Mouse (Mus musculus) mammary gland, adult 2 months (tissue): Measurements from ENCODE around the gene Emc6. TPM values are rescaled to one million over a fixed set of nuclear protein-coding genes. Genes with fewer than 3 reads are reported as not detected.

Source experiments
- polyA plus RNA-seq: library from polyadenylated mRNA; depleted of rRNA; stranded (reverse); fragments of >200 nt; gene quantifications from 2 replicates; pipeline ENCODE4 v1.2.3, GENCODE M21; 2012; ENCODE audit warnings: low replicate concordance; rRNA removed

The Emc6 gene
- polyA plus RNA-seq: 72.3 and 114 TPM in 2 replicates

DNA sequence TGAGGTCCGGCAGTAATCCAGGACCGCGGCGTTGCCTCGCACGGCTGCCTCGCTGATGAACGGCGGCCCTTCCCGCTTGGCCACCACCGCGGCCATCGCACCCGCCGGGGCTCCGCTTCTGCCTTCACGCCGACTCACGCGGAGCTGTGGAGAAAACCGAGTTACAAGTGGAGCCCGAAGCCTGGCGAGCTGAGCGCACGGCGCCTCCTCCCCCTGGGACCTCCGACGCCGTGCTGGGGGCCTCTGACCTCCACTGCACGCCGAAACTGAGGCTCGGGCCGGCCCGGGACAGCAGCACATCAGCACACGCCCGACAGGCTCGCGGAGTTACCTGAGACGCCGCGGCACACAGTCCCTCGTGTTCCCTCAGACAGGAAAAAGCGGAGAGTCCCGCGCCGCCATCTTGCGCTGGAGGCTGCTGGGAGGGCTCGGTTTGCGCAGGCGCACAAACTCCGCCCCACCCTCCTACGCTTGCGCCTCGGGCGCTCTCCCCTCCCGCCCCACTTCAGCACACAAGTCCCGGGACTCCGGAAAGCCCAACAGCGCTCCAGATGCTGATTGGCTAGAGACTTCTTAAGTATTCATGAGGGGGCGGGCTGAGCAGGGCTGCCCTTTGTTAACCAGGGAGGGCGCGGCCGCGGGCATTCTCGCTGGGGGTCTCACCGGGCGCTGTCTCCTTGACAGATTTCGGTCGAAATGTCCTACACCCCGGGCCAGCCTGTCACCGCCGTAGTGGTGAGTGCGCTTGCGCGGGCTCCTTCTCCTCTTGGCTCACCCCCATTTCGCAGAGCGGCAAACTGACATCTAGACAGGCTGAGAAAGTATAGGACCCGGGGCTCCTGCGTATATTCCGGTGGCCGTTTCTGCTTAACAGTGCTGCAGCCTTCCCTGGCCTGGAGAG, at the start of gene Emc6, which contains the start of gene Tax1bp3:
Gene Emc6, minus strand, starts transcription at position 430 of the 901 bp plus-strand sequence.
Gene Tax1bp3, plus strand, starts transcription at position 476 of the 901 bp plus-strand sequence.

DNA sequence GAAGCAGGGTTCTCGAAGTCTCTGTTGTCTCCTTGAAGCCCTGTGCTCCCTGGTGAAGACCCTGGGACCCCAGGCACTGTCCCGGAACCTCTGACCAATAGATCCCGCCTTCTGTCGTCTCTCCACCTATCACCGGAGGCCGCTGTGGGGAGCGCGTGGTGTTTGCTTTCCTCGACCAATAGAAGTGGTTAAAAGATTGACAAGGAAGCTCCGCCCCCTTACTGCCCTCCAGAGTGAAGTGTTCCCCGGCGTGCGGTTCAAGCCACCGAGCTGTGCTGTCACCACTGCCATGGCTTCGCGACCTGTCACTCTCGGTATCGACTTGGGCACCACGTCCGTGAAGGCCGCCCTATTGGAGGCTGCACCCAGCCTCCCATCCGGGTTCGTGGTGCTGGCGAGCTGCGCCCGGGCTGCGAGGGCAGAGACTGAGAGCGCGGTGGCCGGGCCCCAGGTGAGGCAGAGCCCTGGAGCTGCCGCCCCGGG, 22.4 kb upstream of the Emc6 start, which contains the start of gene Shpk:
Gene Shpk, plus strand, starts transcription at position 231 of the 483 bp plus-strand sequence.

DNA sequence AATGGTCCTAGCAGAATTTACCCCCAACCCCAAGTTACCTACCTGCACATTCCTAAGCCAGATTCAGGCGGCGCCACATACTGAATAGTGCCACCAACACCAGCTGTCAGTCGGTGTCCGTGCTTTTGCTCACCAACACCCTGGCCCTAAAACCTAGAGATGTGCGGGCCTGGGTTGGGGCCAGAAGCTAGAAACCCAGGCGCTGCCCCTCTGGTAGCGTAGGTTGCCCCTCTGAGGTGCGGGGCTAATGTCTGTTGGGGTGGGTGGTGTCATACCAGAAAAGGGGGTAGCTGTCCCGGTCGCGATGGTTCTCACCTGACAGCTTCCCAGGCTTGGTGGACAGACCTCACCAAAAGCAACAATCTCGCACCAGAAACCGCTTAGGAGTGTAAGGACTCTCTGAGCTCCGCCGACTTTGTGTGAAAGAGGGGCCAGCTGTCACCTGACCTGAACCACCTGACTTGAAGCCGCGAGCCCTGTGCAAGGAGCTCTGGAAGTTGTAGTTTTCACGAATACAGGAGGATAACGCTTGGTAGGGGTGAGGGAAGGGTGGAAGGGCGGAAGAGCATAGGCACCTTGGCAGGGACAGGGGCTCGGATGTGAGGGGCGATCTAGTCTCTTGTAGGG, 21.9 kb upstream of the Emc6 start, which contains the start of gene Ctns:
Gene Ctns, minus strand, starts transcription at position 440 of the 627 bp plus-strand sequence.

DNA sequence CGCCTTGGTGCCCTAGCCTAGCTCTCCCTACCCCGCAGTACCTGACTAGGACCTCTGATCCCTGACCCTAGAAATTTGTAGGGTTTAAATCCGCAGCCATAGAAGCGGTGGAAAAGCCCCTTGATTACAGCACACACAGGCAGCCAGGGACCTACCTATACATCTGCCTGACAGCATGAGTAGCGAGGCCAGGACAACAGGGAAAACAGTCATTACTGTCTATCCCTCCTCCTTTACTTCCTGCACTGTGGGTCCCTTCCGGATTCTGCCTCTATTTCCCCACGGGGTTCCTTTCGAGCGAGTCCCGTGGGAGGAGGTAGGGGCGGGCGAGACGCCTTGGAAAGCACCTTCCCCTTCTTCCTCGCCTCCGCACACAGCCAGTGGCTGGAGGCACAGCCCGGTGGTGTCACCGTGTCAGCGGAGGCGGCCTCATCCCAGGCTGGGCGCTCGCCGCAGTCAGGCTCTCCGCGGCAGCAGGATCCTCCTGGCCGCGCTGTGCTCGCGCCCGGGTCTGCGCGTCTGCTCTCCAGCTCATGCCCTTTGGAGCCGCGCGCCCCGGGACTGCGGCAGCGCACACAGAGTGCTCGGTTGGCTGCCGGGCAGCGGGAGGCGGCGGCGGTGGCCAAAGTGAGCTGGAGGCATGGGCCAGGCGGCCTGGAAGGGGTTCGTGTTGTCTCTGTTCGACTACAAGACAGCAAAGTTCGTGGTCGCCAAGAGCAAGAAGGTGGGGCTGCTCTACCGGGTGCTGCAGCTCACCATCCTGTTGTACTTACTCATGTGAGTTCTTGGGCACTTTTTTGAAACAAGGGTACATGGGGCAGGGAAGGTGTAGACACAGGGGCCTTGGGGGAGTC, 16.7 kb downstream of the Emc6 start, which contains the start of gene P2rx5:
Gene P2rx5, plus strand, starts transcription at position 465 of the 854 bp plus-strand sequence.

DNA sequence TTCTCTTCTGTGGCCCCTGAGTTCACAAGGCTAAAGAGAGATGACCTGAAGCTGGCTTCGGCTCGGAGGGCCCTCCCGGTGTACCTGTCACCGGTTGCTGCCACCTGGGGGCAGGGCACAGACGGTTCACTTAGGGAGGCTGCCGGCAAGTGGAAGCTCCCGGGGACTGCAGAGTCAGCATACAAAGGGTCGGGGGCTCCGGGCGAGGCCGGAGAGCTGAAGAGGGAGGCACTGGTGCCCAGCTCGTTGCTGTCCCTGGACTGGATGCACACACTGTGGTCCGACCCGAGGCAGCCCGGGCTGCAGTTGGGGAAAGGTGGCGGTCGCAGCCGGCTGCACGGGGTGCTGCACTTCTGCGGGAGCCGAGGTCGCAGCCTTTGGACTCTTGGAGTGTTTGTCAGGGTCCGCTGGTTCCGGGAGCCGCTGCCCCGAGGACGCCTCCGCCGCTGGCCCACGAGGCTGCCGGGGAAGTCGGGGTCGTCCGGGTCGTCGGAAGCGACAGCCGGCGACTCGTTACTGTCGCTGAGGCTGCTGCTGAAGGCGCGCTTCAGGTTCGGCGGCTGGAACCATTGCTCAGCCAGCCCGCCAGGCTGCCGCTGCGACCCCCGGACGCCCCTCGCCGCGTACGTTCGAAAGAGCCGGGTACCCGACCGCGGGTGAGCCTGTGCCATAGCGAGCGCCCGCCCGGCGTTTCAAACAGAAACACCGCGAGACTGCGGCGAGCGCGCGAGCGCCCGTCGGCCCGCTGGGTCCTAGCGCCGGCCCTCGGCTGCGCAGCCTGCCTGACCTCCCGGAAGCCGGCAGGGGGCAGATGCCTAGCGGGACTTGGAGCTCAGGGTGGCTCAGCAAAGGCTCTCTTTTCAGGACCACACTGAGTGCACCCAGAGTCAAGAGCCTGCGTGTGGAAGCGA, 39.0 kb downstream of the Emc6 start, which contains the start of gene Haspin:
Gene Haspin, minus strand, starts transcription at position 704 of the 911 bp plus-strand sequence.

Other genes with a start within 250 kb of the Emc6 start
- gene Atp2a3, start 215.9 kb downstream of the Emc6 start, polyA plus RNA-seq: 74.7 and 118 TPM in 2 replicates
- 3.0 and 4.3 TPM in 2 replicates for gene P2rx1, start 177.9 kb downstream of the Emc6 start, polyA plus RNA-seq
- gene Camkk1, start 158.0 kb downstream of the Emc6 start, polyA plus RNA-seq: 3.4 and 4.7 TPM in 2 replicates
- gene Ncbp3, start 129.3 kb downstream of the Emc6 start, polyA plus RNA-seq: 1.7 and 3.1 TPM in 2 replicates
- gene Itgae, start 86.5 kb downstream of the Emc6 start, polyA plus RNA-seq: 7.1 and 11.7 TPM in 2 replicates
- gene Haspin, start 38.7 kb downstream of the Emc6 start, polyA plus RNA-seq: 0.49 and 2.0 TPM in 2 replicates
- gene P2rx5, start 16.6 kb downstream of the Emc6 start, polyA plus RNA-seq: 7.5 and 13.0 TPM in 2 replicates
- 88.4 and 134 TPM in 2 replicates for gene Tax1bp3, start within 50 bp of the Emc6 start, polyA plus RNA-seq
- gene Ctns, start 22.0 kb upstream of the Emc6 start, polyA plus RNA-seq: 23.6 and 41.4 TPM in 2 replicates
- gene Shpk, start 22.4 kb upstream of the Emc6 start, polyA plus RNA-seq: 13.1 and 13.7 TPM in 2 replicates
- 5.1 and 10.4 TPM in 2 replicates for gene Trpv1, start 57.3 kb upstream of the Emc6 start, polyA plus RNA-seq
- gene Trpv3, start 90.4 kb upstream of the Emc6 start, polyA plus RNA-seq: 0.23 and 0.47 TPM in 2 replicates
- gene Aspa, start 152.6 kb upstream of the Emc6 start, polyA plus RNA-seq: 4.0 and 17.4 TPM in 2 replicates
- gene Gm49340, start 152.7 kb upstream of the Emc6 start, polyA plus RNA-seq: 0.14 TPM in 1 of 2 replicates, not detected in the other
- 0.53 TPM in 1 of 2 replicates, not detected in the other for gene Spata22, start 152.7 kb upstream of the Emc6 start, polyA plus RNA-seq
- gene Olfr20, start 173.7 kb upstream of the Emc6 start, polyA plus RNA-seq: 0.53 and 0.99 TPM in 2 replicates
- gene Olfr376, start 194.2 kb upstream of the Emc6 start, polyA plus RNA-seq: not detected in 2 replicates
- gene Olfr1, start 222.6 kb upstream of the Emc6 start, polyA plus RNA-seq: not detected in 2 replicates